Mouse (Mus musculus) inflammation-experienced regulatory T-cells (primary cell): ENCODE data around the gene Ces1d. TPM values are rescaled to one million over a fixed set of nuclear protein-coding genes. Genes with fewer than 3 reads are reported as not detected.

Experiments used
- polyA plus RNA-seq, 2 experiments: library from polyadenylated mRNA; unstranded; fragments of 100-300 nt; shearing (Covaris generic); gene quantifications; one replicate each; pipeline ENCODE4 v1.2.1; 2017

The Ces1d gene
- polyA plus RNA-seq = under 1 TPM; 0.18 to 0.95 TPM

GRCm38 (mm10) chr8:93197685-93198525 lies at the start of gene Ces1d:
Gene Ces1d (minus strand): TSS chr8:93197838.

GRCm38 (mm10) chr8:93229446-93229845 lies 31.8 kb upstream of the Ces1d start, which contains the start of gene Ces1e:
Gene Ces1e (minus strand): TSS chr8:93229619.

GRCm38 (mm10) chr8:93131233-93131980 lies 66.2 kb downstream of the Ces1d start, which contains the start of gene Ces1c:
Gene Ces1c (minus strand): TSS chr8:93131283.

Other genes starting within 250 kb of the Ces1d start
- gene Slc6a2, start 237.8 kb downstream of the Ces1d start, polyA plus RNA-seq = under 1 TPM; 0.02 to 0.13 TPM
- gene Ces1a, start 149.6 kb downstream of the Ces1d start, polyA plus RNA-seq = under 1 TPM in 1 of 2 experiments, not detected in 1; 0.18 TPM
- gene Ces1b, start 117.8 kb downstream of the Ces1d start, polyA plus RNA-seq = under 1 TPM in 1 of 2 experiments, not detected in 1; 0.21 TPM
- gene Ces1c, start 66.6 kb downstream of the Ces1d start, polyA plus RNA-seq = under 1 TPM in 1 of 2 experiments, not detected in 1; 0.27 TPM
- gene Ces1e, start 31.8 kb upstream of the Ces1d start, polyA plus RNA-seq = 1 to 10 TPM in 1 of 2 experiments, under 1 TPM in 1; 0.42 to 1.3 TPM
- gene Ces1f, start 81.9 kb upstream of the Ces1d start, polyA plus RNA-seq = under 1 TPM in 1 of 2 experiments, not detected in 1; 0.95 TPM
- gene Ces1g, start 139.5 kb upstream of the Ces1d start, polyA plus RNA-seq = under 1 TPM in 1 of 2 experiments, not detected in 1; 0.42 TPM
- gene Ces1h, start 181.9 kb upstream of the Ces1d start, polyA plus RNA-seq = under 1 TPM in 1 of 2 experiments, not detected in 1; 0.20 TPM